Mouse (Mus musculus): ENCODE data around the gene Lyrm7.

DNA sequence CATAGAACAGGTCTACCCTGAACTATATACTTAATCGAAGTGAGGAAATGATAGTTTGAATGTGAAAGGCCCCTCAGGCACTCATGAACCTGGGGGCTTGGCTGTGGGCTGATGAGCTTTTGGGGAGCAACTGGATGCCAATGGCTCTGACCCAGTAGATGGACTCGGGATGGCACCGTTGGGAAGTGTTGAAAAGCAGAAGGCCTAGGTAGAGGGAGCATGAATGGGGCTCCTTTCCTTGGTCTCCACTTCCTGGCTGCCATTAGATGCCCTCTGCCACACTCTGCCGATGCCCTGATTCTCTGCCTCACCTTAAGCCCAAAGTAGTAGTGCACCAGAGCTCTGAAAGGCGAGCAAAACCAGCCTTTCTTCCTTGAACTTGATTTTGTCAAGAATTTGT, 15.3 kb upstream of the Lyrm7 start:
- TF ChIP-seq POLR2A (IDR thresholded peaks at IDR 0.05; ENCODE audit: control insufficient read depth, low read depth, low read length) (no peak), CTCF (IDR thresholded peaks at IDR 0.05; ENCODE audit: control insufficient read depth, insufficient read depth, insufficient replicate concordance, low read depth, low read length) (no peak)

All from testis, adult 2 months (tissue).